Mouse (Mus musculus) brown adipose tissue, adult 24 weeks (tissue): ENCODE data around the gene Bfsp1. TPM values are rescaled to one million over a fixed set of nuclear protein-coding genes. Genes with fewer than 3 reads are reported as not detected.

Source experiments
- H3K27ac ChIP-seq: fragments of 200-500 bp; replicated peaks from 2 replicates; pipeline ENCODE4 v1.5.1; 2012; ENCODE audit warnings: low read depth, mild to moderate bottlenecking, low read length
- H3K4me1 ChIP-seq: fragments of 200-500 bp; 2 replicates; pipeline ENCODE4 v1.6.1; 2012; ENCODE audit warnings: low read length, mixed read lengths; ENCODE audit not compliant: control insufficient read depth, insufficient read depth, insufficient read length
- H3K4me3 ChIP-seq: fragments of 200-500 bp; 2 replicates; pipeline ENCODE4 v1.5.1; 2012; ENCODE audit warnings: low read depth, mild to moderate bottlenecking, low read length, moderate library complexity; ENCODE audit not compliant: insufficient read depth
- polyA plus RNA-seq: library from polyadenylated mRNA; stranded (reverse); fragments of >200 nt; gene quantifications from 2 replicates; pipeline ENCODE4 v1.2.4, GENCODE M21; 2012; ENCODE audit not compliant: missing spikeins, insufficient read depth, insufficient read length

Bfsp1 gene
- not detected in 2 replicates for polyA plus RNA-seq

DNA sequence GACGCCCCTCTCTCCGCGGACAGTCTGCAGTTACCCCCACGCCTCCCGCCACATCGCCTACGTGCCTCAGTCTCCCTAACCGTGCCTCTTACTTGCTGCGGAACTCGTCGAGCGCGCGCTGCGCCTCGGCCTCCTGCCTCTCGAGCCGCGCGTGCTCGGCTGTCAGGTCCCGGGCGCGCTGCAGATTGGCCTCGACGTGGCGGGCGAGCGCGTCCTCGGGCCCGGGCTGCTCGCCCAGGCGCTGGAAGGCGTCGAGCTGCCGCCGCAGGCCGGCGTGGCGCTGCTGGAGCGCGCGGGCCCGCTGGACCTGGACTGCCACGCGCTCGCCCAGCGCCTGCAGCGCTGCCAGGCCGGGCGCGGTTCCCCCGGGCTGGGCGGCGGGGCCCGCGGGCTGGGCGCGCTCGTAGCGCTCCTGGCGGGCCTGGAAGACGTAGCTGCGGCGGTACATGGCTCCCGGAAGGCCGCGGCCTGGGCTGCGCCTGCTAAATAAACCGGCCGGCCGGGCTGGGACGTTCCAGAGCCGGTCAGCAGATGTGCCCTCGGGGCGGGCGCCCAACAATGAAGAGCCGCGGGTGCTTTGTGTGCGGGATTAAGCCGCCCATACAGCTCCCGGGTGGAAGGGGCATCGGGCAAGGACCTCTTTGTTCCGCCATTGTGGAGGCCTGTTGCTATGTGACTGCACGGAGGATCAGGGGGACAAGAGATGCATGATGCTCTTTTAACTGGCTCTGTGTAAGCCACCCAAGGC is at the start of gene Bfsp1:
Gene Bfsp1, minus strand, starts transcription at position 690 of the 748 bp plus-strand sequence.
- no peak within 1 kb of the TSS for H3K27ac ChIP-seq
- H3K4me1 ChIP-seq = 0 out of 2 replicates have a peak, but pooled peaks cover 3% of the 10 kb centered on the region
- peak within 1 kb of the TSS; percentile 50 for H3K4me3 ChIP-seq

DNA sequence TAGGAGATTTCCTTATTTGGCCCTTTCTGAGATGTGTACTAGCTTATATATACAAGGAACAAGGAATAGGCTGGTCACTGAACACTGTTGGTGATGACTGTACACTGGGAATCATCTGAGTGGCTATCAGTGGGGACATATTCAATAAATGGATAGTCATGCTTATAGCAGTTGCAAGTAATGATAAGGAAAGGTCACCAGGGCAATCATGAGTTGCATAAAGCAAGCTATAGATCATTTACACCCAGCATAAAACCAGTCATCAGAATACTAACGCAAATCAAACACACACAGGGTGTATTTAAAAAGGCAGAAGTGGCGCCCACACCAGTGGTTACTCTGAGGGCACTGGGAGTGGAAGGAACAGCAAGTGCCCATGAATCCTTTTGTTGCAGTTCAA is 49.2 kb upstream of the Bfsp1 start:
- Histone ChIP-seq H3K27ac (no peak overlapping the region), H3K4me3 (no peak overlapping the region), H3K4me1 (no peaks in the 10 kb centered on the region)

GRCm38 (mm10) chr2:143909230-143909629 is 46.3 kb upstream of the Bfsp1 start:
- Histone ChIP-seq H3K4me3 (no peak overlapping the region), H3K4me1 (no peaks in the 10 kb centered on the region), H3K27ac (no peak overlapping the region)

GRCm38 (mm10) chr2:143904896-143905295 is 41.9 kb upstream of the Bfsp1 start:
- no peaks in the 10 kb centered on the region for H3K4me1 ChIP-seq
- H3K4me3 ChIP-seq = no peak overlapping the region
- H3K27ac ChIP-seq = no peak overlapping the region

- peak overlapping the region; percentile 26; the same call in 1 of the 2 replicates for H3K27ac ChIP-seq
- no peak overlapping the region for H3K4me3 ChIP-seq
- H3K4me1 ChIP-seq = no peaks in the 10 kb centered on the region
Measured at GRCm38 (mm10) chr2:143903376-143904045, 40.5 kb upstream of the Bfsp1 start.

DNA sequence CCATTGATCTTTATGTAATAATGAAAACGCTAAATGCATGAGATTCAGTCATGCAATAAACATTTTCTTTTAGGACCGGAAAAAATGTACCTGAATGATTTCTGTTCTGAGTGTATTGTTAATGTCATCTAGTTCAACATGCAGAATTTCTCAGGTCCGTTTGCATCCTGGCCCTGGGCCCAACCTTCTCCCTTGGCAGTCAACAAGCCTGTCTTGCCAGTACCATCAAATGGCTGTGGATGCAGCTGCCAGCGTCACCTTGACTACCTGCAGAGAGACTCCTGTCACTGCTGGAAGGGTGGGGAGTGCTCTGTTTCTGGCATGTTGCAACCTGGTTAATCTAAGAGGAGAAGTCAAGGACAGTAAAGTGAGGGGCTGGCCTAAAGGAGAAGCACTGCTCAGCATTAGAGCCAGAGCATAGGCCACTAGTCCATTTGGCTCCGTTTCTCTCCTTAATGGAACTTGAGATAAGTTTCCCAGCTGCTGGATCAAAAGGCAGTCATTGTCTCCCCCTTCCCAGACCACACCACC is 37.9 kb upstream of the Bfsp1 start:
- H3K4me3 ChIP-seq = no peak overlapping the region
- no peak overlapping the region for H3K27ac ChIP-seq
- H3K4me1 ChIP-seq = no peaks in the 10 kb centered on the region

DNA sequence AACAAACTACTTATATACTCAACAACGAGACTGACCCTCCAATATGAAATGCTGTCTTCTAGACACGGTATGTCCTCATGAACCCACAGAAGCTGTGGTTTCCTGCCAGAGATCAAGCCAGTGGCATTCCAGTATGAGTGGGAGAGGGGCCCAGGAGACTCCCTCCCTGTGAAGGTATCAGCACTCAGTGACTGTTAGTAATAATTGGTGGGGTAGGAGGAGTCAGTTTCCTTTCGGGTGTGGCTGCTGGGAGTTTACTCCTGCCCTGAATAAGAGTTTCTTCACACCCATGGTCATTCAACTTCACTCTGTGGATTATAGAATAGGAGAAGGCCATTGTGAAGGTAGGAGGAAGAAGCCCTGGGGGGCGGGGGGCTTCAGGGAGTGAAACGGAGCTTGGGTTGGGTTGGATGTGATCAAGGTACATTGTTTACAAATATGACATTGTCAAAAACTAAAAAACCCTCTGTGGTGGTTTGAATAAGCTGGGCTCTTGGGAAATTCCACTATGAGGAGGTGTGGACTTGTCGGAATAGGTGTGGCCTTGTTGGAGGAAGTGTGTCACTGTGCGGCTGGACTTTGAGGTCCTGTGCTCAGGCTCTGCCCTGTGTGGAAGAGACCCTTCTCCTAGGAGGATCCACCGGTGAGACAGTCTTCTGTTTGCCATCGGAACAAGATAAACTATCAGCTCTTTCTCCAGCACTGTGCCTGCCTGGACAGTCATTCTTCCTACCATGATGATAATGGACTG is 36.7 kb upstream of the Bfsp1 start:
- no peaks in the 10 kb centered on the region for H3K4me1 ChIP-seq
- H3K27ac ChIP-seq = no peak overlapping the region
- H3K4me3 ChIP-seq = no peak overlapping the region

GRCm38 (mm10) chr2:143891302-143892048 is 28.5 kb upstream of the Bfsp1 start:
- Histone ChIP-seq H3K4me1 (no peaks in the 10 kb centered on the region), H3K27ac (no peak overlapping the region), H3K4me3 (no peak overlapping the region)

GRCm38 (mm10) chr2:143889860-143890433 is 27.0 kb upstream of the Bfsp1 start:
- Histone ChIP-seq H3K4me1 (no peaks in the 10 kb centered on the region), H3K27ac (no peak overlapping the region), H3K4me3 (no peak overlapping the region)

DNA sequence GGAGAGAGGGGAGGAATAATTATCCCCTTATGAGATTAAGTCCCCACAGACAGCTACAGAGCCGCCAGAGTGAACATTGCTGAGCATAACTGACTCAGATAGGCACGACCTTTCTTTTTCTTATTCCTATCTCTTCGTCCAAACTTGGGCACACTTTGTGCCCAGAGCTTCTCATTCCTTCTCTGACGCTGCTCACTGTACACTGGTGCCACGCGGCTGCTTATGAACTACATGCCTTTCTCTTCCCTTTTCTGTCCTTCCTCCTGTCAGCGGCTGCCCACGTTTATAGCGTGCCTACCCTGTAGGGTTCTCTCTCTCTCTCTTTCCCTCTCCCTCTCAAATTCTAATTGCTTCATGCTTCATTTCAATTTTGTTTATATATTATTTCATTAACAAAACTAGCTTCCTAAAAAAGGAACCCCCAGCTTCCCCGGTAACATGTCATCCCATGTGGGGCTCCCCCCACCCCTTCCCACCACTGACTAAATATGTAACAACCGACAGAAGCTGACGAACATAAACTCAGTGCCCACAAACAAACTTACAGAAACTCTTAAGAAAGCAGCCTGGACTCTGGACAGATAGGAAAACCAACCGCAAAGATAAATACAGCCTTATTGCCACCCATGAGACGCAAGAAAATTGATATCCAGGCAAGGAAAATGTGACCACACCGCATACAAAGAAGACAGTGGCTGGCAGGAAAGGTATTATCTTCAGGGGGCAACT is 26.3 kb upstream of the Bfsp1 start:
- no peaks in the 10 kb centered on the region for H3K4me1 ChIP-seq
- H3K27ac ChIP-seq = no peak overlapping the region
- no peak overlapping the region for H3K4me3 ChIP-seq

- Histone ChIP-seq H3K4me1 (no peaks in the 10 kb centered on the region), H3K4me3 (no peak overlapping the region), H3K27ac (no peak overlapping the region)
Measured at GRCm38 (mm10) chr2:143882606-143883288, 19.8 kb upstream of the Bfsp1 start.

GRCm38 (mm10) chr2:143882002-143882401 is 19.0 kb upstream of the Bfsp1 start:
- no peaks in the 10 kb centered on the region for H3K4me1 ChIP-seq
- H3K27ac ChIP-seq = no peak overlapping the region
- no peak overlapping the region for H3K4me3 ChIP-seq

GRCm38 (mm10) chr2:143879311-143879710 is 16.3 kb upstream of the Bfsp1 start:
- Histone ChIP-seq H3K27ac (no peak overlapping the region), H3K4me1 (no peaks in the 10 kb centered on the region), H3K4me3 (no peak overlapping the region)
